Mouse (Mus musculus): ENCODE measurements around the gene Nubp2. TPM values are rescaled to one million over a fixed set of nuclear protein-coding genes. Genes with fewer than 3 reads are reported as not detected.

The Nubp2 gene
- 32.7 and 32.9 TPM in 2 replicates for polyA plus RNA-seq (2012; rRNA removed)

GRCm38 (mm10) chr17:24886134-24886931 lies at the start of gene Nubp2, which contains the start of gene Spsb3:
Gene Nubp2, minus strand, starts transcription at chr17:24886349.
Gene Spsb3, plus strand, starts transcription at chr17:24886643.

GRCm38 (mm10) chr17:24896241-24896992 lies 10.3 kb upstream of the Nubp2 start, which contains the start of gene Nme3:
Gene Nme3, plus strand, starts transcription at chr17:24896500.

GRCm38 (mm10) chr17:24894995-24895547 lies 8.9 kb upstream of the Nubp2 start, which contains the start of the genes Eme2 and Mrps34:
Gene Eme2, minus strand, starts transcription at chr17:24895087.
Gene Mrps34, plus strand, starts transcription at chr17:24895116.

GRCm38 (mm10) chr17:24865776-24866175 lies 20.4 kb downstream of the Nubp2 start, which contains the start of gene Igfals:
Gene Igfals, plus strand, starts transcription at chr17:24865997.

GRCm38 (mm10) chr17:24850065-24850772 lies 35.9 kb downstream of the Nubp2 start, which contains the start of gene Fahd1:
Gene Fahd1, minus strand, starts transcription at chr17:24850364.

GRCm38 (mm10) chr17:24839842-24840241 lies 46.3 kb downstream of the Nubp2 start, which contains the start of gene Hagh:
Gene Hagh, plus strand, starts transcription at chr17:24840143.

Other genes with a start within 250 kb of the Nubp2 start
- gene Slc9a3r2, start 236.0 kb downstream of the Nubp2 start, polyA plus RNA-seq (2012; rRNA removed) = 27.3 and 36.1 TPM in 2 replicates
- gene Npw, start 227.9 kb downstream of the Nubp2 start, polyA plus RNA-seq (2012; rRNA removed) = 0.16 and 0.29 TPM in 2 replicates
- 85.5 and 87.5 TPM in 2 replicates for gene Zfp598, start 216.7 kb downstream of the Nubp2 start, polyA plus RNA-seq (2012; rRNA removed)
- gene Syngr3, start 196.4 kb downstream of the Nubp2 start, polyA plus RNA-seq (2012; rRNA removed) = 58.6 and 60.6 TPM in 2 replicates
- 31.7 and 33.2 TPM in 2 replicates for gene Gfer, start 190.2 kb downstream of the Nubp2 start, polyA plus RNA-seq (2012; rRNA removed)
- gene Noxo1, start 190.1 kb downstream of the Nubp2 start, polyA plus RNA-seq (2012; rRNA removed) = 9.5 and 9.7 TPM in 2 replicates
- gene Tbl3, start 178.7 kb downstream of the Nubp2 start, polyA plus RNA-seq (2012; rRNA removed) = 71.6 and 77.7 TPM in 2 replicates
- gene Rnf151, start 168.3 kb downstream of the Nubp2 start, polyA plus RNA-seq (2012; rRNA removed) = 0.36 TPM in 2 replicates
- 1,943 and 2,057 TPM in 2 replicates for gene Rps2, start 168.2 kb downstream of the Nubp2 start, polyA plus RNA-seq (2012; rRNA removed)
- 219 and 243 TPM in 2 replicates for gene Ndufb10, start 161.9 kb downstream of the Nubp2 start, polyA plus RNA-seq (2012; rRNA removed)
- gene Rpl3l, start 158.5 kb downstream of the Nubp2 start, polyA plus RNA-seq (2012; rRNA removed) = 0.08 and 0.10 TPM in 2 replicates
- gene Msrb1, start 149.7 kb downstream of the Nubp2 start, polyA plus RNA-seq (2012; rRNA removed) = 36.8 and 38.8 TPM in 2 replicates
- 0.28 and 1.5 TPM in 2 replicates for gene Hs3st6, start 133.4 kb downstream of the Nubp2 start, polyA plus RNA-seq (2012; rRNA removed)
- gene Meiob, start 82.1 kb downstream of the Nubp2 start, polyA plus RNA-seq (2012; rRNA removed) = not detected in 2 replicates
- 34.3 and 35.3 TPM in 2 replicates for gene Hagh, start 46.2 kb downstream of the Nubp2 start, polyA plus RNA-seq (2012; rRNA removed)
- 16.0 and 16.6 TPM in 2 replicates for gene Fahd1, start 36.0 kb downstream of the Nubp2 start, polyA plus RNA-seq (2012; rRNA removed)
- 0.05 and 0.13 TPM in 2 replicates for gene Igfals, start 20.4 kb downstream of the Nubp2 start, polyA plus RNA-seq (2012; rRNA removed)
- 79.6 and 81.9 TPM in 2 replicates for gene Spsb3, start 294 bp upstream of the Nubp2 start, polyA plus RNA-seq (2012; rRNA removed)
- gene Eme2, start 8.7 kb upstream of the Nubp2 start, polyA plus RNA-seq (2012; rRNA removed) = 39.1 and 48.1 TPM in 2 replicates
- 107 and 108 TPM in 2 replicates for gene Mrps34, start 8.8 kb upstream of the Nubp2 start, polyA plus RNA-seq (2012; rRNA removed)
- gene Nme3, start 10.2 kb upstream of the Nubp2 start, polyA plus RNA-seq (2012; rRNA removed) = 77.0 and 84.1 TPM in 2 replicates
- gene Mapk8ip3, start 50.6 kb upstream of the Nubp2 start, polyA plus RNA-seq (2012; rRNA removed) = 193 and 206 TPM in 2 replicates
- gene Jpt2, start 74.3 kb upstream of the Nubp2 start, polyA plus RNA-seq (2012; rRNA removed) = 72.1 and 74.9 TPM in 2 replicates
- gene Cramp1l, start 129.4 kb upstream of the Nubp2 start, polyA plus RNA-seq (2012; rRNA removed) = 31.5 and 32.5 TPM in 2 replicates
- 21.0 and 22.9 TPM in 2 replicates for gene Ift140, start 129.7 kb upstream of the Nubp2 start, polyA plus RNA-seq (2012; rRNA removed)
- gene Tmem204, start 197.2 kb upstream of the Nubp2 start, polyA plus RNA-seq (2012; rRNA removed) = 7.2 and 7.5 TPM in 2 replicates
- gene Telo2, start 229.6 kb upstream of the Nubp2 start, polyA plus RNA-seq (2012; rRNA removed) = 35.8 and 39.1 TPM in 2 replicates
- gene Ptx4, start 234.4 kb upstream of the Nubp2 start, polyA plus RNA-seq (2012; rRNA removed) = 0.21 TPM in 1 of 2 replicates, not detected in the other
- 37.8 and 40.8 TPM in 2 replicates for gene Clcn7, start 247.0 kb upstream of the Nubp2 start, polyA plus RNA-seq (2012; rRNA removed)

Data from central nervous system, embryonic 14 days (tissue).